Mouse (Mus musculus): ENCODE results near the gene Ifna11.

Gene Ifna11

DNA sequence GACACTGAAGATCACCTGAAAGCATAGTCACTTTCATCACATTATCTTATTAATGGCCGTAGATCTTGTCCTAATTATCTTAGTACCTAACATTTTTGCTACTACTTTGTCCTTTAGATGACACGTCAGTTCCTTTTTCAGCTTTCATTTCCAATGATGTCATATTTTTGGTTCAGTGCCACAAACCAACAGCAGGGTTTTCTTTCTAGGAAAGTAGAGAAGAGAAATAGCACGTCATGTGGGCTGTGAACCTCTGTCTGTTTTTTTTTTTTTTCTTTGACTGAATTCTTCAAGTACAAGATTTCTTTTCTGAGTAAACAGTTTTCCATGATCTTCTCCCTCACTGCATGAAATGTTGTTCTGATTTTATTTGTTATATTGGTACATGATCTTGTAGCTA is 20.3 kb downstream of the Ifna11 start:
- no peak for DNase-seq (ENCODE audit: low read depth, low spot score)

DNA sequence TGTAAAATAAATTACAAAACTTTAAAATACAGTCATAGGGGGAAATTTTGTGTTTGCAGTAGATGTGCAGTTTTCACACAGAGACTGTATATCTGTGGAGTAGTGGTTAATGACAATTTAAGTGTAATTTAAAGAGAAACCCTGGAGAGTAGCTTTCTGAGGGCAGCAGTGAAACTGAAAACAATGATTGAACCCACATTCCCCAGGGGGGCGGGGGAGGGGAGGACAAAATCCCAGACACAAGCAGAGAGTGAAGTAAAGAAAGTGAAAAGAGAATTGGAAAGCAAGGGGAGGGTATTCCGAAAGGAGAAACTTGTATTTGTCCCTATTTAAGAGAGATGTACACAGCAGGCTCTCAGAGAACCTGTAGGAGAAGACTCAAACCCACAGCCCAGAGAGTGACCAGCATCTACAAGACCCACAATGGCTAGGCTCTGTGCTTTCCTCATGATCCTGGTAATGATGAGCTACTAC is 21.7 kb downstream of the Ifna11 start, which contains the start of gene Ifna4:
Ifna4 (plus strand) TSS at position 424 of the 474 bp plus-strand sequence.
- DNase-seq (ENCODE audit: low read depth, low spot score): no peak

DNA sequence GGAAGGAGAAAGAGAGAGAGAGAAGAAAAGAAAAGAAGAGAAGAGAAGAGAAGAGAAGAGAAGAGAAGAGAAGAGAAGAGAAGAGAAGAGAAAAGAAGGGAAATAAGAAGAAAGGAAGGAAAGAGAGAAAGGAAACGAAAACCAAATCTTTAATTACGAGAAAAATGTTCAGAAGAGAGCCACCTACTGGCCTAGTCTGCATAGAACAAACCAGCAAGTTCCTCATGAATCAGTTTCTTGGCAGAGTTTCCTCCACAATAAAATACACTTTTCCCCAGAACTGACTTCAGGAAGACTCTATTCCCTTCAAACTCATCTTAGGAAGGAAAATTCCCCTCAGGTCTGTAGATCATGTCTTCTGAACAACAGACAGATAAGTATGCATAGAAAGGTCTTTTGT is 25.6 kb downstream of the Ifna11 start:
- peak; percentile 25 for DNase-seq (ENCODE audit: low read depth, low spot score)

DNA sequence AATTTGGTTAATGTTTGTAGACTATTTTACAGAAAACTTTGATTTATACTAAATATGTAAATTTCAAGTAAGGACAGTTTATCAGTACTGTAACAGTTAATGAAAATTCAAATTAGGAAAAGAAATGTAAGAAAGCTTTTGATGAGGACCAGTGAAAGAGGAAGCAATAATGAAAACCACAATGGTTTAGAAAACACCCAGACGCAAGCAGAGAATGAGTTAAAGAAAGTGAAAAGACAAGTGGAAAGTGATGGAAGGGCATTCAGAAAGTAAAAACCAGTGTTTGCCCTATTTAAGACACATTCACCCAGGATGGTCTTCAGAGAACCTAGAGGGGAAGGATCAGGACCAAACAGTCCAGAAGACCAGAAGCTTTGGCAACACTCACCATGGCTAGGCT is 29.9 kb downstream of the Ifna11 start, which contains the start of gene Ifna1:
Ifna1 (plus strand) TSS at position 390 of the 400 bp plus-strand sequence.
- no peak for DNase-seq (ENCODE audit: low read depth, low spot score)

DNA sequence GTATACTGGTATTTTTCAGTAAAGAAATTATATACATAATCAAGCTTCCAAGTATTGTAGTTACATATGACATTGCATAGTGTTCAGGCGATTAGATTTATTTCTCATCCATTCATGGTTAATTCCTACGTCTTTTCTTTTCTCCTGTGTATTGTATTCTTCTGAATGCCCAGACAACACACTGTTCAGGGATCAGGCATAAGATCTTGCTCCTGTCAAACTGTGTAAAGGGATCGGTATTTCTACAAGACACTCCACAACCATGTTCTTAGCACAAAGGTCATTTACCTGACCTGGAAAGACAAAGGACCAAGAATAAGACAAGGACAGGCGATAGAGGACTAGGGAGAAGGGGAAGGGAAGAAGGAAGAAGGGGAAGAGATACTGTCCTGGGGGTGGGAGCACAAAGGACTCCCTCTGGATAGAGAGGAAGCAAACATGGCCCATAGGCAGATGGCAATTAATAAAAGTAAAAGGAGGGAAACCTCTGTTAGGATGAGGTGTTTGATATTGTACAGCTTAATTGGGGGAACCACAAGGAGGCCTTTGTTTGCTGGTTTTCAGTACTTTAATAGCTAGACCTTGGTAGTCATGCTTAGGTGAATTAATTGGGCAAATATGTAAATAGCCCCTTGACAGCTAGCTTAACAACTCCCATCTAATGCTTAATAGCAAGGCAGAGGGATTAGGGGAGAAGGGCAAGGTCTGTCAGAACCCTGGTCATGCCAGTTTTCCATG is 31.4 kb downstream of the Ifna11 start:
- DNase-seq (ENCODE audit: low read depth, low spot score): no peak

DNA sequence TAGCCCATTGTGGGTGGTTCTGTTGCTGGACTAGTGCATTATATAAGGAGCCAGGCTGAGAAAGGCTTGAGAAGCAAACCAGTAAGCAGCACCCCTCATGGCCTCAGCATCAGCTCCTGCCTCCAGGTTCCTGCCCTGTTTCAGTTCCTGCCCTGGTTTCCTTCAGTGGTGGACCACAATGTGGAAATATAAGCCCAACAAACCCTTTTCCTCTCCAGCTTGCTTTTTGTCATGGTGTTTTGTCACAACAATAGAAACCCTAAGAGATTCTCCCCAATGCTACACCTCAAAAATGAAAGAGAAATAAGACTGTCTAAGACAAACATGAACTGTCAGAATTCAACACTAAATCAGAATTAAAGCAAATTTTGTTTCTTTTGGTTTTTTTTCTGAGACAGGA is 39.5 kb downstream of the Ifna11 start:
- no peak for DNase-seq (ENCODE audit: low read depth, low spot score)

DNA sequence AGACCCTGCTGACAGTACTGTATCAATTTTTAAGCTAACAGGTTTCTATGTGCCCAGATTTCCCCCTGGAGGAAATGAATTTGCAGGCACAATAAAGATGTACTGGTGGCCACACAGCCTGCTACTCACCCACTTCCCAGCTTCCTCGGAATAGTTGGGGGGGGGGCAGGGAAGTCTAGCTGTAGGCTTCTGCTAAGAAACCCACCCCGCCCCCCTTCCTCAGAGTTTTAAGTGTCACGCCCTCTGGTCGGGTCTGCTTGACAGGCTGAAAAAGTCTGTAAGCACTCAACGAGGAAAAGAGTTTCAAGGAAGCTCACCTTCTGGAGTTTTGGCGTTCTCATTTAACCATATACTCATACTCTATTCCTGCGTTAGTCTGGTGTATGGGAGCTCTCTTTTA is 43.5 kb downstream of the Ifna11 start:
- DNase-seq (ENCODE audit: low read depth, low spot score): no peak

DNA sequence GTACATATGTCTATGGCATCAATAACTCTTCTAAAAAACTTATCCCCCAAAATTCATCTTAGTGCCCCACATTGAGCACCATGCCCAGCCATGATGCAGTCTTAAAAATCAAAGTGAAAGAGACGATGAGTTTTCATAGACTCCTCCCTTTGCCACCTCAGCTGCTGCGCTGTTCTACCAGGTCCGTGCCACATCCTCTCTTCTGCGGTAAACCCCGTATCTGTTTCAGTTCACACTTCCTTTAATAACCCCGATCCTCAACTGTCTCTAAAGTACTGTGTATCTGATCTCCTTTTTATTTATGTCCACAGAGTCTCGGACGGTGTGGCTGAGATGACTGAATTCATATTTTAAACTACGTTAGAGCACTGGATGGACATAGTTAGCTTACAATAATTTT is 44.8 kb downstream of the Ifna11 start:
- no peak for DNase-seq (ENCODE audit: low read depth, low spot score)

DNA sequence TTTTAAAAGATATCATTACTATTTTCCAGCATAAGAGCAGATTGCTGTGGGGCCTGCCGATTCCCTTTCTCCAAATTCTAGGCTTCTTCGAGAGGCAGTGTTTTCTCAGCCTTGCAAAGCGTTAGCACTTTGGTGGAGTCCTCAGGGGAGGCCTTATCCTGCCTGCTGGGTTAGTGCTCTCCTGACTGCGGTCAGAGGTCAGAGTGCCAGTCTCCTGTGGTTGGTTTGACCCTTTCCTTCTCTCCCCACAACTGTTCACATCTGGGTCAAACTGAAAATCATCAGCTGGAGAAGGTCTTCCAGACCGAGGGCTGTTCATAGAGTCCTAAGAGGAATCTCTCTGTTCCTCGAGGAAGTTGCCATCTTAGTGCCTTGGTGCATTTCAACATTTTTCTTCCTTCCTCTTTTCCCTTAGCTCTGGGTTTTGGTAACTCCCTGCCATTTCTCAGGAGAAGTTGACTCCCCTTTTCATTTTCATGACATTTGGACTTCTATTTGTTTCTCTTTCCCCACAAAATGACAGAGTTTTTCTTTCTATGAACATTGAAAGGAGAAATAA is 45.3 kb downstream of the Ifna11 start:
- peak; percentile 3 for DNase-seq (ENCODE audit: low read depth, low spot score)

DNA sequence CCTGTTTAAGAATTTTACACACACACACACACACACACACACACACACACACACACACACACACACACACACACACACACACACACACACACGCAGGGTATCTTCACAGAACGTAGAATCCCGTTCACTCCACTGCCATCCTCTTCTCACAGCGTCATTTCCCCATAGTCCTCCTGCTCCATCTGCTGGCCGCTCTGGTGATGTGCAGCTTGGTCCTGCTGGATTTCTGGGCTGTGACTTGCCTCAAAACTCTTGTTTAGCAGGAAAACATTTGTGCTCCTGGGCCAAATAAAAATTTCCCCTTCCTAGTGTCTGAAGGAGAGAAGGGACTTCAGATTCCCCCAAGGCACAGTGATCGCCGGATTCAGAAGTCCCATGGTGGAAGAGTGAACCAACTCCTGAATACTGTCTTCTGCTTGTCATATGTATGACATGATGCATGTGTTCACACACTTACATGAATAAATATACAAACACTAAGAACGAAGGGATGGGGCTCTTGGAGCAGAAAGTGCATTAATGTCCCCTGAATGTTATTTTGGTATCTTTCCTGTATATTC is 47.7 kb downstream of the Ifna11 start:
- DNase-seq (ENCODE audit: low read depth, low spot score): peak; percentile 84

DNA sequence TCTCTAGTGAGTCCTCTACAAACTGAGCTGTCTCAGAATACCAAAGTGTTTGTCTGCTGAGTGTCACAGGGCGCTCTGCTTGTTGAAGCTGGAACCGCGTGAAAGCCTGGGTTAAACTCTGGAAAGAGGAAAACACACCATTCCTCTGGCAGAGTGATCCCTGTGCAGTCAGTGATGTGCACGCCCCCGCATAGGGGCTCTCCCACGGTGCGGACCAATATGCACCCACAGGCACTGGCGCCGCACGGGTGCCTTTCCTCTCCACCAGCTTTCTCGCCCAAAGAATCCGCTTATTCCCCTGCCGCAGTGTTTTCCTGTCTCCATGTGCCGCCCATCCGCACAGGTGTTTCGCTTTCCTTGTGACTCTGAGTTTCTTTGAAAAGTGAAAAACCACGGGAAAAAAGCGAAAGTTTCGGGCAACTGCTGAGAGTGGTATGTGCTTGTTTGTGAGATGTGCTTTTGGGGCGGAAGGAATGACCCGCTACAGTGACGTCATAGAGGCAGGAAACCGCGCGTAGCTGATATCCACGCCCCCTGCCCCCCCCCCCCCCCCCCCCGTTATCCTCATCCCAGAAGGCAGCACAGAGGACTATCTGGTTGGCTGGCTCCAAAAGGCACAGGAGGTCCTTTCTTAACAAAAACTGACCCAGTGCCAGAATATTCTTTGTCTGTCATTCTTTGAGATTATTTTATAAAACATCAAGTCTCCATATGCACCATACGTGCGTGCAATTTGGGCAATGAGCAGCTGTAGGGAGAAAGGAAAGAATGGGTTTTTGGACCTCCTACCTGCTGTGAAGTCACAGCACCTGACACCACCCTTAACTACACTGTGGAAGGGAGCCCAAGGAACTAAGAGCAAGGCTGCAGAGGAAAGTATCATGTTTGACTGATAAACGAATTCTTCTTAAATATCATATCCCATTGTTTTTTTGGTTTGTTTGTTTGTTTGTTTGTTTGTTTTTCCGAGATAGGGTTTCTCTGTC is 48.5 kb downstream of the Ifna11 start:
- peak; percentile 32 for DNase-seq (ENCODE audit: low read depth, low spot score)
